Mouse (Mus musculus) forebrain, postnatal 0 days (tissue): ENCODE data around the gene Pidd1. TPM values are rescaled to one million over a fixed set of nuclear protein-coding genes. Genes with fewer than 3 reads are reported as not detected.

ENCODE experiments used
- ATAC-seq: fragments of 200-750 bp; cut with Nextera tagmentation; 2 replicates; pipeline ENCODE4 v1.8.0; 2017; ENCODE audit warnings: mild to moderate bottlenecking, moderate library complexity
- DNase-seq: peaks from one replicate; pipeline ENCODE4 v3.0.0-alpha.2; 2015
- H3K27ac ChIP-seq: fragments of 300-500 bp; sonication (generic); 2 replicates; pipeline ENCODE4 v1.5.1; 2014; ENCODE audit warnings: low read depth, mild to moderate bottlenecking, antibody characterized with exemption, low read length, moderate library complexity, mixed read lengths
- H3K27me3 ChIP-seq: fragments of 300-500 bp; sonication (generic); 2 replicates; pipeline ENCODE4 v1.6.1; 2014; ENCODE audit warnings: mild to moderate bottlenecking, low read length, mixed read lengths; ENCODE audit not compliant: insufficient read depth
- H3K36me3 ChIP-seq: fragments of 300-500 bp; sonication (generic); 2 replicates; pipeline ENCODE4 v1.6.1; 2014; ENCODE audit warnings: mild to moderate bottlenecking, moderate library complexity; ENCODE audit not compliant: insufficient read depth
- H3K4me1 ChIP-seq: fragments of 300-500 bp; sonication (generic); 2 replicates; pipeline ENCODE4 v1.6.1; 2014; ENCODE audit warnings: antibody characterized with exemption; ENCODE audit not compliant: insufficient read depth
- H3K4me2 ChIP-seq: fragments of 300-500 bp; sonication (generic); 2 replicates; pipeline ENCODE4 v1.6.1; 2014; ENCODE audit warnings: low read depth, mild to moderate bottlenecking, moderate library complexity
- H3K4me3 ChIP-seq: fragments of 300-500 bp; sonication (generic); 2 replicates; pipeline ENCODE4 v1.5.1; 2014; ENCODE audit warnings: low read depth, low read length, mixed read lengths
- H3K9ac ChIP-seq: fragments of 300-500 bp; sonication (generic); 2 replicates; pipeline ENCODE4 v1.6.1; 2014; ENCODE audit warnings: mild to moderate bottlenecking
- H3K9me3 ChIP-seq: fragments of 300-500 bp; sonication (generic); 2 replicates; pipeline ENCODE4 v1.6.1; 2016; ENCODE audit warnings: low read length
- CTCF ChIP-seq: sonication (generic); IDR thresholded peaks from 2 replicates; pipeline ENCODE4 v1.5.1; 2016; ENCODE audit warnings: antibody characterized with exemption, control low read depth, low read depth
- WGBS: fragments of 180-500 bp; shearing (Covaris S2); extraction: QIAGEN DNeasy Blood & Tissue Kit; methylation state at CpG from one replicate; pipeline ENCODE4 v1.1.7; 2014; 5-methylcytosine and 5-hydroxymethylcytosine counted together
- polyA plus RNA-seq: library from polyadenylated mRNA; unstranded; fragments of >200 nt; fragmentation: Nextera tagmentation; extraction: Ambion mirVana; gene quantifications from 2 replicates; pipeline ENCODE4 v1.2.1, GENCODE M21; 2015
- total RNA-seq: library from RNA; depleted of rRNA; stranded (reverse); fragments of >200 nt; gene quantifications from 2 replicates; pipeline ENCODE4 v1.2.3, GENCODE M21; 2014

Pidd1 gene
- total and polyA plus RNA-seq, 2 experiments from 2014 or later = 2.0 to 2.3 TPM

DNA sequence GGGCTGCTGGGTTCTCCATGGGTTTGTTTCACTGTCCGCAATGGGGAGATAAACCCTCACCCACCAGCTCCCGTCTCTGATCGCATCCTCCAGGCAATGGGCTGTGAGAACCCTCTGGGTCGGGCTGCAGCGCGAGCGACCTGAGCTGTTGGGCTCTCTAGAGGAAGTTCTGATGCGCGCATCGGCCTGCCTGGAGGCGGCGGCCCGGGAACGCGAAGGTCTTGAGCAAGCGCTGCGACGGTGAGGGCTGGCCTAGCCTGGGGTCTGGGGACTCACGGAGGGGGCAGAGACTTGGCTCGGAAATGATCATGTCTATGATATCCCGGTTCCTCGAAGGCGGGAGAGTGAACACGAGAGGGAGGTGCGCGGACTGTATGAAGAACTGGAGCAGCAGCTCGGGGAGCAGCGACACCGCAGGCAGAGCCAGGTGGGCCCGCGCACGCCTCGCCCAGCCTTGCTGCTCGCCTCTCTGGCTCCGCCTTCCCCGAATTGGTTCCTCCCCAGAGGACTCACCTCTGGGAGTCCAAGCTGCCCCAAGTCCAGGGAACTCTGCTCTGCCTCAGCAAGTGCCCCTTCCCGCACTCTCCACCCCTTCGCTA lies 20.9 kb upstream of the Pidd1 start:
- H3K9ac ChIP-seq = no peak overlapping the region

DNA sequence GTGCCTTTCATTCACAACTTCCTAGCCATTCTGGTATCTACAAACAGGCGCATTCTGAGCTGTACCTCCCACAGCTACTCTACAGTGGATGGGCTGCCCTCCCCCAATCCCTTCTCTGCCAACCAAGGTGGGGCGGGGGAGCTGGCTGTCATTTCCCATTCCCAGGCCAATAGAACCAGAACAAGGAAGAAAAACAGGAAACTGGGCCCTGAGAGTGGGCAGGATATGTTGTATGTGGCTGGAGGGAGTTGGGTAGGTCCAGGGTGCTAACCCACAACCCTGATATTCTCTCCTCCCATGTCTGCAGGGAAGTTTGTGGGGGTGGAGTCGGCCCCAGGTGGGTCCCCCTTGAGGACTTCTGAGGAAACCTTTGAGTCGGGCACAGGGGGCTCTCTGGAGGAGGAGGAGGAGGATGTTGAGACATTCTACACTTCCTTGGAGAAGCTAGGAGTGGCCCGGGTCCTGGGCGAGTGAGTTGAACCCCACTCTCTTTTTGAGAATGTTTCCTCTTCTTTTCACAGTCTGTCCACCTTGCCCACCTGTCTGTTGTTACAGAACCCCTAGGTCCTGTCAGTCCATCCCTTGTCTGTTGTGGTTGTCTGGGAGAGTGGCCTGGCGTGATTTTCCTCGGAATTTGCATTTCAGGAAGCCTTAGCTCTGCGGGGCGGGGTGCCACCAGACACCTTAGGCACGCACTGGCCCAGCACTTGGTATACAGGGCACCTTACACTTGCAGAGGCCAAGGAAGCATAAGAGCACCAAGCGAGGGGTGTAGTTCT lies 20.2 kb upstream of the Pidd1 start:
- ATAC-seq (no peak), DNase-seq (no peak)
- Histone ChIP-seq H3K4me2 (peak overlapping the region; percentile 24), H3K4me3 (no peak overlapping the region), H3K27me3 (peaks cover 48% of the 10 kb centered on the region), H3K9ac (no peak overlapping the region), H3K27ac (no peak overlapping the region), H3K4me1 (peaks cover 15% of the 10 kb centered on the region; the same call in 1 of the 2 replicates), H3K36me3 (peaks cover 12% of the 10 kb centered on the region), H3K9me3 (no peaks in the 10 kb centered on the region)
- 23% methylated on average over 12 of the region's 12 CpGs for WGBS
- TF ChIP-seq CTCF = no peak

More for the DNA sequence above, 20.9 kb upstream of the Pidd1 start:
- DNase-seq (no peak), ATAC-seq (no peak)
- H3K27me3 ChIP-seq = peaks cover 48% of the 10 kb centered on the region
- TF ChIP-seq CTCF = no peak
- peaks cover 19% of the 10 kb centered on the region; the same call in 1 of the 2 replicates for H3K4me1 ChIP-seq
- H3K4me3 ChIP-seq = peak overlapping the region; percentile 16
- H3K9me3 ChIP-seq = no peaks in the 10 kb centered on the region
- peaks cover 8% of the 10 kb centered on the region for H3K36me3 ChIP-seq
- 8% methylated on average over 38 of the region's 38 CpGs for WGBS
- no peak overlapping the region for H3K27ac ChIP-seq
- H3K4me2 ChIP-seq = peak overlapping the region; percentile 24

DNA sequence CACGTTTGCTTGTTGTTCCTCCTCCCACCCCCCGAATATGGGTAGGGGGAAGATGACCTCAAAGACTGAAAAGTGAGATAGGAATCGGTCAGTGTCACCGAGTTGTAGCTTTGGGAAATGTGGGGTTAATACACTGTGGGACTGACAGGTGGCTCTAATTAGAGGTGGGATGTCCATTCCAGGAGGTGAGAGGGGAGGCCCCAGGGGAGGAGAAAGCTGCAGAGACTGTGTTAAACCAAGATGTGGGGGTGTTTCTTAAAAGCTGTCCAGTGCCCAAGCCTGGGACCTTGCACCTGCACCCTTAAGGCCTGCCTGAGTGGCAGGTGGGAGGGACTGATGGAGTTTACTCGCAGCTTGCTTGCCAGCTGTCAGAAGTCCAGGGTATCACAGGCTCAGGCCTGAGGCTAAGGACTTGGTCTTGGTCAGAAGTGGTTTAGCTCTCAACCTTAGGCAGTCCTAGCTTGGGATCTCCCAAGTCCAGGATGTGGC lies 18.6 kb upstream of the Pidd1 start:
- no peak for ATAC-seq
- Histone ChIP-seq H3K4me2 (peak overlapping the region; percentile 68), H3K4me1 (peaks cover 6% of the 10 kb centered on the region; the same call in 1 of the 2 replicates), H3K9ac (peak overlapping the region; percentile 45; the same call in 1 of the 2 replicates), H3K27me3 (peaks cover 48% of the 10 kb centered on the region), H3K4me3 (peak overlapping the region; percentile 34; the same call in 1 of the 2 replicates), H3K36me3 (peaks cover 16% of the 10 kb centered on the region), H3K27ac (no peak overlapping the region), H3K9me3 (no peaks in the 10 kb centered on the region)
- DNase-seq = no peak
- 21% methylated on average over 5 of the region's 5 CpGs for WGBS
- TF ChIP-seq CTCF = no peak

GRCm38 (mm10) chr7:141461521-141462332 lies 17.9 kb upstream of the Pidd1 start:
- H3K27me3 ChIP-seq = peaks cover 48% of the 10 kb centered on the region
- H3K27ac ChIP-seq = no peak overlapping the region
- TF ChIP-seq CTCF = no peak; the same call in 1 of the 2 replicates
- 3% methylated on average over 57 of the region's 59 CpGs for WGBS
- H3K4me3 ChIP-seq = peak overlapping the region; percentile 34
- no peaks in the 10 kb centered on the region for H3K9me3 ChIP-seq
- peak overlapping the region; percentile 45 for H3K9ac ChIP-seq
- peaks cover 16% of the 10 kb centered on the region for H3K36me3 ChIP-seq
- DNase-seq = no peak
- ATAC-seq = no peak
- H3K4me1 ChIP-seq = peaks cover under 1% of the 10 kb centered on the region; the same call in 1 of the 2 replicates
- peak overlapping the region; percentile 68 for H3K4me2 ChIP-seq

- ATAC-seq (no peak), DNase-seq (no peak)
- H3K9me3 ChIP-seq = no peaks in the 10 kb centered on the region
- H3K27me3 ChIP-seq = peaks cover 41% of the 10 kb centered on the region
- H3K4me2 ChIP-seq = peak within 1 kb of the TSS; percentile 68
- peak within 1 kb of the TSS; percentile 45 for H3K9ac ChIP-seq
- TF ChIP-seq CTCF = no peak
- H3K27ac ChIP-seq = no peak within 1 kb of the TSS
- peaks cover 16% of the 10 kb centered on the region for H3K36me3 ChIP-seq
- peak within 1 kb of the TSS; percentile 34 for H3K4me3 ChIP-seq
- H3K4me1 ChIP-seq = peaks cover 9% of the 10 kb centered on the region
- WGBS = 74% methylated on average over 15 of the region's 15 CpGs
Measured at GRCm38 (mm10) chr7:141460391-141461113, 16.7 kb upstream of the Pidd1 start, which contains the start of gene Cracr2b. Cracr2b (plus strand) TSS chr7:141461094.

- Histone ChIP-seq H3K27ac (no peak overlapping the region), H3K4me2 (no peak overlapping the region), H3K4me1 (peaks cover 9% of the 10 kb centered on the region), H3K36me3 (peaks cover 16% of the 10 kb centered on the region), H3K27me3 (peaks cover 36% of the 10 kb centered on the region), H3K4me3 (no peak overlapping the region), H3K9me3 (no peaks in the 10 kb centered on the region), H3K9ac (no peak overlapping the region)
- WGBS = 77% methylated on average over 5 of the region's 5 CpGs
- DNase-seq = no peak
- ATAC-seq = no peak
- TF ChIP-seq CTCF = no peak
Measured at GRCm38 (mm10) chr7:141460001-141460390, 16.2 kb upstream of the Pidd1 start.
